Mouse (Mus musculus): ENCODE data around the gene Tmem129. TPM values are rescaled to one million over a fixed set of nuclear protein-coding genes. Genes with fewer than 3 reads are reported as not detected.
A peak's percentile ranks its signal among the peaks of the same experiment; 100 is the strongest.

Gene Tmem129
- polyA plus RNA-seq, 1 experiment = 14.4 TPM

DNA sequence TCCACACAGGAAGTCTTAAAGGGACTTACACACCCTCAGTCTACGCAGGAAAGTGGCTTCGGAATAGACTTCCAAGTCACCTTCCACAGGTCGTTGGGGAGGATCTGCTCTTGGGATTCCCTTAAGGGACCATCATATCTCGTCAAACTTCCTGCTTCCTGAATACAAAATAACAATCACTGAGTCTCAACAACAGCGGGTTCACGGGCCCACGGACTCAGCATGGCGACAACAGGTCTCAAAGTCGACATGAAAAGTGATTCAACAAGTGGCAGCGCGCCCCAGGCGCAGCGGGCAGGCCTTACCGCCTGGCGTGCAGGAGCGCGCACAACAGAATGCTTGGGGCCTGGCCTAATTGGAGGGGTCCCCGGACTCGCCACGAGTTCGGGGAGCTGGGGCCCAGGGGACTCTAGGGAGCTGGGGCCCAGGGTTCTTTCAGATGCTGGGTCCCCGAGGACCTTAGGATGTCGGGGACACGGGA, 29.4 kb downstream of the Tmem129 start:
- peak overlapping the region; percentile 82 for H3K4me3 ChIP-seq (ENCODE audit: insufficient read depth, low read length)
- H3K4me1 ChIP-seq (ENCODE audit: control insufficient read depth, insufficient read depth, low read length) = peaks cover 15% of the 10 kb centered on the region
- H3K27ac ChIP-seq (ENCODE audit: insufficient read depth, low read depth, low read length) = peak overlapping the region; percentile 75
- no peak for TF ChIP-seq POLR2A (IDR thresholded peaks at IDR 0.05; ENCODE audit: borderline replicate concordance, low read depth, low read length)
- no peak for TF ChIP-seq CTCF (IDR thresholded peaks at IDR 0.05; ENCODE audit: low read depth, low read length)

DNA sequence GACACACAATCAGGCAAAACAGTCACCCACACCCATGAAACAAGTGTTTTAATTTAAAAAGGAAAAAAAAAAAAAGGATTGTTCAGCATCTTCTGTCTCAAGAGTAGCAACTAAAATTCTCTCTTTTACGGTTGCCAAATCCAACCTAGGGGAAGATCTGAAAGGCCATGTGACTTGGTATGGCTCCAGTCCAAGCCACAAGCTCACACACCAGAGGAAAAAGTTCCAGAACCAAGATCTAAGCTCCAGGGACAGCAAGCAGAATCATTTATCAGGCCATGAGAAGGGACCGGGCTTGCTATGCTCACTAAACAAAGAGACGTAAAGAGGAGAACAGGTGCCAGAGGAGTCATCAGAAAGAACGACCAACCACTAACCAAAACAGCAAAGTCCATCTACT, 30.2 kb downstream of the Tmem129 start:
- TF ChIP-seq CTCF (IDR thresholded peaks at IDR 0.05; ENCODE audit: low read depth, low read length) (no peak), POLR2A (IDR thresholded peaks at IDR 0.05; ENCODE audit: borderline replicate concordance, low read depth, low read length) (no peak)
- H3K4me1 ChIP-seq (ENCODE audit: control insufficient read depth, insufficient read depth, low read length) = peaks cover 15% of the 10 kb centered on the region
- peak overlapping the region; percentile 48 for H3K4me3 ChIP-seq (ENCODE audit: insufficient read depth, low read length)
- H3K27ac ChIP-seq (ENCODE audit: insufficient read depth, low read depth, low read length) = peak overlapping the region; percentile 75

DNA sequence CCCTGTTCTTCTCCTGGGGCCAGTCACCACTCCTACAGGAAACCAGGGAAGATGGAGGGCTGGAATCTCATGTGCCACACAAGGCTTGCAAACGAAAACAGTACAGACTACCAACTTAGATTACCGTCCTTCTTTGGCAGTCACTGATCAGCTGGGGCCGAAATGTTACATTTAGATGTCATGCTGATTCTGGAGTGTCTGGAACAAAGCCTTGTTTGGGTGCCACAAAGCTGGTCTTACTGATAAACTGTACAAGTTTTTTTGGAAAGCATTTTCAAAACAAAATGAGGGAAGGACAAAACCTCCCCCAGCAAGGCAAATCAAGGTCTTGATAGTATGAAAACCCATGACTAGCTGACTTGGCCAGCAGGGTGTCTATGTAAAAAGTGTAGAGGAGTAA, 34.5 kb downstream of the Tmem129 start:
- peaks cover 14% of the 10 kb centered on the region for H3K4me1 ChIP-seq (ENCODE audit: control insufficient read depth, insufficient read depth, low read length)

DNA sequence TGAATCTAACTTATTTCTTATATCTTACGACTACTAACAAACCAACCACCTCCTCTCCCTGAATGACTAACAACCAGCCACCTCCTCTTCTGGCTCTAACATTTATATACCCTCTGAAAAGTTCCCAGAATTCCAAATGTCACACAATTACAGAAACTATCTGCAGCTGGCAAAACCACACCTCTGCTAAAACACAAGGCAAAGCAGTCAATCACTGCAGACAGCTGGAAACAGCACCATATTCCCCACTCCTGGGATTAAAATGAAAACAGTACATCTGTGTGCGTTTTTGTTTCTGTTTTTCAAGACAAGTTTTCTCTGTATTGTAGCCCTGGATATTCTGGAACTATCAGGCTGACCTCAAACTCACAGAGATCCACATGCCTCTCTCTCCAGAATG, 35.5 kb downstream of the Tmem129 start:
- Histone ChIP-seq H3K4me3 (ENCODE audit: insufficient read depth, low read length) (no peak overlapping the region), H3K4me1 (ENCODE audit: control insufficient read depth, insufficient read depth, low read length) (peaks cover 14% of the 10 kb centered on the region), H3K27ac (ENCODE audit: insufficient read depth, low read depth, low read length) (no peak overlapping the region)
- TF ChIP-seq CTCF (IDR thresholded peaks at IDR 0.05; ENCODE audit: low read depth, low read length) (no peak), POLR2A (IDR thresholded peaks at IDR 0.05; ENCODE audit: borderline replicate concordance, low read depth, low read length) (no peak)

More for the DNA sequence above, 34.5 kb downstream of the Tmem129 start:
- Histone ChIP-seq H3K4me3 (ENCODE audit: insufficient read depth, low read length) (no peak overlapping the region), H3K27ac (ENCODE audit: insufficient read depth, low read depth, low read length) (no peak overlapping the region)
- no peak for TF ChIP-seq POLR2A (IDR thresholded peaks at IDR 0.05; ENCODE audit: borderline replicate concordance, low read depth, low read length)

DNA sequence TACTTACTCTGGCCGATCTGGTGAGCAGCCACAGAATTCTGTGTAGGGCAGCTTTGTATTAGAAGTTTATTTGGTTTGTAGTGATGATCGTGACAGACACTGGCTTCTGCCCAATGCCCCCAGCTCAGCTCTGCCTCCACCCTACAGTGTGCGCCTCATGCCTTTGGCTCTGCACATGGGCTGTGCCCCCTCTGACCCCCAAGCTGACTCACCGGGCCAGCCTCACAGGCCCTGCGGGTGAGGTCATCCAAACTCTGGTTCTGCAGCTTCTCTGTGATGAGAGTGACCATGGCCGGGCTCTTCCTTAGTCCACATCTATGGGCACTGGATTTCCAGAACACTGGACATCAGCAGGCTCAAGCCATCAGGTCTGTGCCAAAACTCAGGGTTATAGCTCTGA, 43.8 kb downstream of the Tmem129 start:
- TF ChIP-seq CTCF (IDR thresholded peaks at IDR 0.05; ENCODE audit: low read depth, low read length) = no peak
- TF ChIP-seq POLR2A (IDR thresholded peaks at IDR 0.05; ENCODE audit: borderline replicate concordance, low read depth, low read length) = no peak
- no peak overlapping the region for H3K4me3 ChIP-seq (ENCODE audit: insufficient read depth, low read length)
- H3K27ac ChIP-seq (ENCODE audit: insufficient read depth, low read depth, low read length) = no peak overlapping the region
- peaks cover 10% of the 10 kb centered on the region; the same call in 1 of the 2 replicates for H3K4me1 ChIP-seq (ENCODE audit: control insufficient read depth, insufficient read depth, low read length)

DNA sequence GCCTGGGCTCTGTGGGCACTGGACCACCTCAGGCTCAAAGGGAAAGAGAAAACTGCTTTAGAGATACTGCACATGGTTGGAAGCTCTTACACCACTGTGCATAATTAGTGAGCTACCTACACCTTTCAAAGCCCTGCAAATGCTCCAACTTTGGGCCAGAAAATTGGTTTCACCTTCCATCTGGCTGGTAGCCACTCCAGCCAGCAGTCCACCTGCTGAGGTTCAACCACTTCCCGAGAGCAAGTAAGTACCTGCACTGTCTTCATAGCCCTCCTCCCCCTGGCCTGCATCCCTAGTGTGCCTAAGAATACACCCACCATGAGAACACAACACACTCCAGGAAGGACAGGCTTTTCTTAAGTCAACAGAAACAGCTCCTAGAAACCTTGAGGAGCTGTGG, 46.4 kb downstream of the Tmem129 start:
- no peak for TF ChIP-seq POLR2A (IDR thresholded peaks at IDR 0.05; ENCODE audit: borderline replicate concordance, low read depth, low read length)
- no peak for TF ChIP-seq CTCF (IDR thresholded peaks at IDR 0.05; ENCODE audit: low read depth, low read length)
- no peak overlapping the region for H3K27ac ChIP-seq (ENCODE audit: insufficient read depth, low read depth, low read length)
- H3K4me3 ChIP-seq (ENCODE audit: insufficient read depth, low read length) = no peak overlapping the region

GRCm38 (mm10) chr5:33609226-33609625, 49.0 kb downstream of the Tmem129 start:
- TF ChIP-seq CTCF (IDR thresholded peaks at IDR 0.05; ENCODE audit: low read depth, low read length) (no peak), POLR2A (IDR thresholded peaks at IDR 0.05; ENCODE audit: borderline replicate concordance, low read depth, low read length) (no peak)
- Histone ChIP-seq H3K27ac (ENCODE audit: insufficient read depth, low read depth, low read length) (no peak overlapping the region), H3K4me1 (ENCODE audit: control insufficient read depth, insufficient read depth, low read length) (peaks cover 8% of the 10 kb centered on the region), H3K4me3 (ENCODE audit: insufficient read depth, low read length) (no peak overlapping the region)

More for the DNA sequence above, 46.4 kb downstream of the Tmem129 start:
- H3K4me1 ChIP-seq (ENCODE audit: control insufficient read depth, insufficient read depth, low read length) = peaks cover 5% of the 10 kb centered on the region; the same call in 1 of the 2 replicates

GRCm38 (mm10) chr5:33607434-33607833, 50.8 kb downstream of the Tmem129 start:
- no peak overlapping the region for H3K27ac ChIP-seq (ENCODE audit: insufficient read depth, low read depth, low read length)
- H3K4me3 ChIP-seq (ENCODE audit: insufficient read depth, low read length) = no peak overlapping the region
- peaks cover 11% of the 10 kb centered on the region for H3K4me1 ChIP-seq (ENCODE audit: control insufficient read depth, insufficient read depth, low read length)
- TF ChIP-seq POLR2A (IDR thresholded peaks at IDR 0.05; ENCODE audit: borderline replicate concordance, low read depth, low read length) = no peak
- no peak for TF ChIP-seq CTCF (IDR thresholded peaks at IDR 0.05; ENCODE audit: low read depth, low read length)

GRCm38 (mm10) chr5:33606631-33607030, 51.6 kb downstream of the Tmem129 start:
- no peak for TF ChIP-seq CTCF (IDR thresholded peaks at IDR 0.05; ENCODE audit: low read depth, low read length)
- TF ChIP-seq POLR2A (IDR thresholded peaks at IDR 0.05; ENCODE audit: borderline replicate concordance, low read depth, low read length) = no peak
- peaks cover 11% of the 10 kb centered on the region for H3K4me1 ChIP-seq (ENCODE audit: control insufficient read depth, insufficient read depth, low read length)
- no peak overlapping the region for H3K4me3 ChIP-seq (ENCODE audit: insufficient read depth, low read length)
- no peak overlapping the region for H3K27ac ChIP-seq (ENCODE audit: insufficient read depth, low read depth, low read length)

GRCm38 (mm10) chr5:33605314-33605713, 52.9 kb downstream of the Tmem129 start:
- H3K27ac ChIP-seq (ENCODE audit: insufficient read depth, low read depth, low read length) = no peak overlapping the region
- TF ChIP-seq POLR2A (IDR thresholded peaks at IDR 0.05; ENCODE audit: borderline replicate concordance, low read depth, low read length) (no peak), CTCF (IDR thresholded peaks at IDR 0.05; ENCODE audit: low read depth, low read length) (no peak)
- H3K4me3 ChIP-seq (ENCODE audit: insufficient read depth, low read length) = no peak overlapping the region
- H3K4me1 ChIP-seq (ENCODE audit: control insufficient read depth, insufficient read depth, low read length) = peaks cover 11% of the 10 kb centered on the region

Other genes starting within 250 kb of the Tmem129 start
- gene Nkx1-1, start 224.4 kb downstream of the Tmem129 start, polyA plus RNA-seq (2012; ENCODE audit: insufficient read depth, insufficient read length, missing spikeins) = not detected in 2 replicates
- gene Fam53a, start 28.8 kb downstream of the Tmem129 start, polyA plus RNA-seq (2012; ENCODE audit: insufficient read depth, insufficient read length, missing spikeins) = 16.0 and 17.8 TPM in 2 replicates
- gene Gm9903, start 28.5 kb downstream of the Tmem129 start, polyA plus RNA-seq (2012; ENCODE audit: insufficient read depth, insufficient read length, missing spikeins) = 0.61 TPM in 1 of 2 replicates, not detected in the other
- 77.1 and 84.1 TPM in 2 replicates for gene Slbp, start 5.8 kb downstream of the Tmem129 start, polyA plus RNA-seq (2012; ENCODE audit: insufficient read depth, insufficient read length, missing spikeins)
- gene Tacc3, start 288 bp downstream of the Tmem129 start, polyA plus RNA-seq (2012; ENCODE audit: insufficient read depth, insufficient read length, missing spikeins) = 58.6 and 69.4 TPM in 2 replicates
- not detected in 2 replicates for gene Fgfr3, start 63.3 kb upstream of the Tmem129 start, polyA plus RNA-seq (2012; ENCODE audit: insufficient read depth, insufficient read length, missing spikeins)
- 23.4 and 26.9 TPM in 2 replicates for gene Letm1, start 124.4 kb upstream of the Tmem129 start, polyA plus RNA-seq (2012; ENCODE audit: insufficient read depth, insufficient read length, missing spikeins)
- gene Nsd2, start 162.3 kb upstream of the Tmem129 start, polyA plus RNA-seq (2012; ENCODE audit: insufficient read depth, insufficient read length, missing spikeins) = 34.5 and 41.1 TPM in 2 replicates